Mouse (Mus musculus) hematopoietic stem cell, adult 5-6 weeks (primary cell): ENCODE measurements around the gene Pla2g6. TPM values are rescaled to one million over a fixed set of nuclear protein-coding genes. Genes with fewer than 3 reads are reported as not detected.

Source experiments
- ATAC-seq, 2 experiments: fragments of 125-278 bp in 1 of 2; replicated peaks in 1 of 2; 2 replicates each; pipeline ENCODE4 v1.8.0; 2016 to 2017; ENCODE audit warnings: inconsistent platforms in 2 of 2, mild to moderate bottlenecking in 2 of 2, moderate number of reproducible peaks in 2 of 2, low read depth in 1 of 2, moderate TSS enrichment in 1 of 2; ENCODE audit not compliant: low FRiP score in 2 of 2, poor library complexity in 2 of 2, severe bottlenecking in 2 of 2, insufficient read depth in 1 of 2, low TSS enrichment in 1 of 2
- total RNA-seq: library from RNA; stranded (forward); fragments of 172-1452, 232-1000 nt; gene quantifications from 2 replicates; pipeline ENCODE4 v1.2.3, GENCODE M21; 2017

Gene Pla2g6
- total RNA-seq, 1 experiment from 2014 or later = 7.4 TPM

GRCm38 (mm10) chr15:79354619-79355018 is 26.4 kb upstream of the Pla2g6 start:
- ATAC-seq = no peak

GRCm38 (mm10) chr15:79353690-79354305 is 25.6 kb upstream of the Pla2g6 start:
- ATAC-seq = no peak

- ATAC-seq = no peak
These were observed 24.3 kb upstream of the Pla2g6 start for GRCm38 (mm10) chr15:79352479-79352878.

DNA sequence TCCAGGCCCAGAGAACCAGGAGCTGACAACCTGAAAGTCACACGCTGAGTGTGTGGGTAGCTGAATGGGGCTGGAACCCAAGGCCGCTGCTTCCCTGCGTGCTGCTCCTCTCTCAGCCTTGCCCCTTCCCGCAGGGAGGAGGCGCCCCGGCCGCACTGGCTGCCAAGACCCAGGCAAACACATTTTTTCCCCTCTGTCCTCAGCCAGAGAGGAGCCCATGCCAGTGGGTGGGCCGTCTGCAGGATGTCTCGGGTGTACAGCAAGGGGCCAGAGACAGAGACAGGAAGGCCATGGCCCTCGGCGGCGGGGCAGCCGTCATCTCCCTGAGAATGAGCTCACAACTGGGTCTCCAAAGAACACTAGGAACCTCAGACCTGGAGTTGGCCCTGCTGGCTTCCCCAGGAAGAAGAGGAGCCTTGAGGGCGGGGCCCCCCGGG is 23.2 kb upstream of the Pla2g6 start:
- ATAC-seq = no peak

DNA sequence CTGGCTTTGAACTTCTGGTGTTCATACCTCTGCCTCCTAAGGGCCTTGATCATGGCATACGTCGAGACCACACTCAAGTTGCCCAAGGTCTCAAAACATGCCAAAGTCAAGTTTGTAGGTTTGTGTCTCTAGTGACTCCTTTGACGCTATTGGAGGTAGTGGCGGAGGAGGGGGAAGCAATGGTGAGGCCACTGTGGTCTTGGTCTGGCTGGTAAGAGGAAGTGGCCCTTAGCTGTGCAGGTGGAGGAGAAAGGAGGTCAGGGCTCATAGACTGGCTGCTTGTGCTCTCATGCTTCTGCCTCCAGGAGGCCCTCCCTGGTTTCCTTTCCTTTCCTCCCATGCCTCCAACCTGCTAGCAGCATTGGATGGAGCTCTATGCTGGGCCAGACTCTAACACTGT is 22.7 kb upstream of the Pla2g6 start:
- ATAC-seq = no peak

GRCm38 (mm10) chr15:79348651-79349050 is 20.5 kb upstream of the Pla2g6 start:
- ATAC-seq = no peak

- peak; percentile 35 to 51 for ATAC-seq
These were observed 19.8 kb upstream of the Pla2g6 start for GRCm38 (mm10) chr15:79347845-79348506.

- ATAC-seq = peak; percentile 59 to 72
These were observed 19.1 kb upstream of the Pla2g6 start for GRCm38 (mm10) chr15:79347165-79347844.

GRCm38 (mm10) chr15:79346051-79346793 is 18.0 kb upstream of the Pla2g6 start, which contains the start of gene Maff:
TSS of gene Maff (plus strand) at chr15:79346621.
- no peak for ATAC-seq

- no peak for ATAC-seq
These were observed 16.4 kb upstream of the Pla2g6 start for GRCm38 (mm10) chr15:79344627-79345026.

DNA sequence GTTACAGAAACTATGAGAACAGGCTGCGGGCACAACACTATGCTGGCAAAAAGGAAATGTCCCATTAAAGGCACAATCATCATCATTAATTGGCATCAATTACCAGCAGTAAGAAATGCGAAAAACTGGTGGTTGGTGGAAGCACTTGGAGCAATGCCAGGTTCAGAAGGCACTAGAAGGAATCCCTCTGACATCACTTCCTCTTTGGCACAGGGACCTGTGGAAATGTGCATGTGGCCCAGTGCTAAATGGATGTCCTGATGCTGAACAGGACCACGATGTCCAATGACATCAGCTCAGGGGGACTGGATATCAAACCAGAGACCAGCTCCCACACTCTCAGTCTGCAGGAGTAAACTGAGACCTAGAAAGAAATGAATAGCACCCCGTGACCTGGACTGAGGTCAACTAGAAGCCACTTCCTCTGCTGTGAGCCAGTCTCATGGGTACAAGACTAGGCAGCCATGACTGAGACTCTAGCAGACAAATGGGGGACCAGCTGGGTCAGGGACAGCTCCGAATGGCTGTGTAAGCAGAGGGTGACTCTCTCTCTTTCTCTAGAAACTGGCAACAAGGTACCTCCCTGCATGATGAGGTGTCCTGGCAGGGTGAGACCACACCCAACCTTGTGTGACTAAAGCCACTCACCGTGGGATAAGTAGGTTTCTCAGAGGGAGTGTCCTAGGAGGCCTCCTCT is 14.6 kb upstream of the Pla2g6 start:
- ATAC-seq = no peak

DNA sequence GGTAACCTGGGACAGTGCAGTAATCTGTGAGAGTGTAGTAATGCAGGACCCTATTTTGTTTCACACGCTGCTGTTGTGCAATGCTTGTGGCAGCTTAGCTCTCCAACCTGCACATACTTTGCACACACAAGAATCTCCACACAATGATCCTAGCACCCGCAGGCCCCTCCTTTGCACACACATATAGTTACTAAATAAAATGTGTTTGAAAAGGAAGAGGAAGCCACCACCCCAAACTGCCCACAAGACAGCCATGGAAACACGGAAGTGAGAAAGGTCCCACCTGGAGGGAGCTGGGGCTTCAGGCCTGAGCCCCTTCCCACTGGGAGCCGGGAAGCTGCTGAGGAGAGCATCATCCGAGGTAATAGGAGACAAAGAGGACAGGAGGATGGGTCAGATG is 10.8 kb upstream of the Pla2g6 start:
- ATAC-seq = no peak

GRCm38 (mm10) chr15:79335061-79335655 is 7.0 kb upstream of the Pla2g6 start:
- ATAC-seq = peak; percentile 22 to 43; a peak in 2 of 4 replicates

GRCm38 (mm10) chr15:79333409-79333808 is 5.2 kb upstream of the Pla2g6 start:
- ATAC-seq = no peak

- no peak for ATAC-seq
These were observed 2.3 kb upstream of the Pla2g6 start for GRCm38 (mm10) chr15:79330521-79330920.

GRCm38 (mm10) chr15:79329979-79330363 is 1.8 kb upstream of the Pla2g6 start:
- ATAC-seq = no peak
